Mouse (Mus musculus) CH12.LX (cell line): ENCODE results near the gene Rab5if. TPM values are rescaled to one million over a fixed set of nuclear protein-coding genes. Genes with fewer than 3 reads are reported as not detected.

Experiments
- DNase-seq: peaks from one replicate; pipeline ENCODE4 v3.0.0-alpha.2; 2013; ENCODE audit errors: extremely low read depth
- H3K27ac ChIP-seq: 2 replicates; pipeline ENCODE4 v1.5.1; 2012; ENCODE audit warnings: low read depth, mild to moderate bottlenecking, control low read depth, moderate library complexity; ENCODE audit not compliant: insufficient read depth
- H3K27me3 ChIP-seq: replicated peaks from 2 replicates; pipeline ENCODE3; 2012; ENCODE audit warnings: inconsistent platforms
- H3K36me3 ChIP-seq, 2 experiments: replicated peaks in 1 of 2; 2 replicates each; pipeline versions ENCODE3 to v1.6.1; 2012; ENCODE audit warnings: inconsistent platforms in 1 of 2, low read length in 1 of 2, mild to moderate bottlenecking in 1 of 2, mixed read lengths in 1 of 2, moderate library complexity in 1 of 2; ENCODE audit not compliant: control insufficient read depth in 1 of 2, insufficient read depth in 1 of 2
- H3K4me1 ChIP-seq, 2 experiments: 2 replicates each; pipeline ENCODE4 v1.6.1; 2012; ENCODE audit warnings: inconsistent platforms in 1 of 2, moderate library complexity in 1 of 2; ENCODE audit not compliant: insufficient read depth in 2 of 2, control insufficient read depth in 1 of 2
- H3K4me2 ChIP-seq: 2 replicates; pipeline ENCODE4 v1.6.1; 2012; ENCODE audit warnings: low read depth, mild to moderate bottlenecking, control low read depth; ENCODE audit not compliant: poor library complexity, insufficient read depth, severe bottlenecking
- H3K4me3 ChIP-seq, 3 experiments: fragments of 150-350 bp in 1 of 3; sonication (generic) in 1 of 3; replicated peaks in 1 of 3; 2 replicates each; pipeline versions ENCODE3 to v1.5.1; 2011 to 2012; ENCODE audit warnings: low read depth in 2 of 3, low read length in 2 of 3, mild to moderate bottlenecking in 2 of 3, moderate library complexity in 2 of 3, control low read depth in 1 of 3, improper control_type of control experiment in 1 of 3, inconsistent platforms in 1 of 3, mixed read lengths in 1 of 3; ENCODE audit not compliant: poor library complexity in 1 of 3
- H3K79me2 ChIP-seq: replicated peaks from 2 replicates; pipeline ENCODE4 v1.6.1; 2012; ENCODE audit warnings: mild to moderate bottlenecking, moderate library complexity; ENCODE audit not compliant: control insufficient read depth, poor library complexity, insufficient read depth, severe bottlenecking; ENCODE audit errors: extremely low read depth
- H3K9ac ChIP-seq: 2 replicates; pipeline ENCODE4 v1.6.1; 2012; ENCODE audit warnings: low read depth, mild to moderate bottlenecking, control low read depth, moderate library complexity; ENCODE audit not compliant: insufficient read depth
- H3K9me3 ChIP-seq: replicated peaks from 2 replicates; pipeline ENCODE3; 2012; ENCODE audit warnings: low read length, inconsistent platforms, mixed read lengths
- CTCF ChIP-seq, 2 experiments: IDR thresholded peaks in 1 of 2; conservative IDR thresholded peaks in 1 of 2; 2 replicates each; pipeline ENCODE4 v1.5.1; 2011 to 2012; ENCODE audit warnings: low read depth in 2 of 2, low read length in 2 of 2, improper control_type of control experiment in 1 of 2, inconsistent platforms in 1 of 2, mild to moderate bottlenecking in 1 of 2, moderate library complexity in 1 of 2
- E2F4 ChIP-seq: IDR thresholded peaks from 2 replicates; pipeline ENCODE4 v1.6.1; 2011; ENCODE audit warnings: low read depth, low read length, improper control_type of control experiment; ENCODE audit not compliant: insufficient replicate concordance
- EP300 ChIP-seq: IDR thresholded peaks from 2 replicates; pipeline ENCODE4 v1.6.1; 2011; ENCODE audit warnings: low read length, improper control_type of control experiment
- GABPA ChIP-seq: IDR thresholded peaks from 2 replicates; pipeline ENCODE4 v1.6.1; 2012; ENCODE audit warnings: low read depth, low read length, improper control_type of control experiment, inconsistent platforms; ENCODE audit not compliant: insufficient replicate concordance
- HCFC1 ChIP-seq: IDR thresholded peaks from 2 replicates; pipeline ENCODE4 v1.6.1; 2012; ENCODE audit warnings: low read depth, mild to moderate bottlenecking, inconsistent platforms, low read length, improper control_type of control experiment
- JUN ChIP-seq: IDR thresholded peaks from 2 replicates; pipeline ENCODE4 v1.6.1; 2011; ENCODE audit warnings: low read depth, mild to moderate bottlenecking, low read length, improper control_type of control experiment, moderate library complexity; ENCODE audit not compliant: insufficient read depth
- JUND ChIP-seq: conservative IDR thresholded peaks from 2 replicates; pipeline ENCODE4 v1.6.1; 2011; ENCODE audit warnings: low read depth, low read length, improper control_type of control experiment
- KAT2A ChIP-seq: IDR thresholded peaks from 2 replicates; pipeline ENCODE4 v1.6.1; 2012; ENCODE audit warnings: low read length, improper control_type of control experiment, inconsistent platforms; ENCODE audit not compliant: insufficient replicate concordance
- MAZ ChIP-seq: IDR thresholded peaks from 2 replicates; pipeline ENCODE4 v1.6.1; 2012; ENCODE audit warnings: low read depth, mild to moderate bottlenecking, inconsistent platforms, low read length, improper control_type of control experiment, moderate library complexity
- MEF2A ChIP-seq: IDR thresholded peaks from 2 replicates; pipeline ENCODE4 v1.6.1; 2014; ENCODE audit warnings: low read depth, mild to moderate bottlenecking, inconsistent platforms, low read length, improper control_type of control experiment, borderline replicate concordance
- NELFE ChIP-seq: IDR thresholded peaks from 2 replicates; pipeline ENCODE4 v1.6.1; 2011; ENCODE audit warnings: low read depth, low read length, improper control_type of control experiment
- NRF1 ChIP-seq: IDR thresholded peaks from 2 replicates; pipeline ENCODE4 v1.6.1; 2014; ENCODE audit warnings: low read depth, mild to moderate bottlenecking, inconsistent platforms, low read length, improper control_type of control experiment, moderate library complexity
- PAX5 ChIP-seq: IDR thresholded peaks from 2 replicates; pipeline ENCODE4 v1.6.1; 2012; ENCODE audit warnings: low read length, inconsistent platforms, mixed read lengths
- TCF12 ChIP-seq: IDR thresholded peaks from 2 replicates; pipeline ENCODE4 v1.6.1; 2014; ENCODE audit warnings: low read depth, mild to moderate bottlenecking, inconsistent platforms, low read length, improper control_type of control experiment
- UBTF ChIP-seq: IDR thresholded peaks from 2 replicates; pipeline ENCODE4 v1.6.1; 2012; ENCODE audit warnings: low read depth, mild to moderate bottlenecking, inconsistent platforms, low read length, improper control_type of control experiment, moderate library complexity
- ZNF384 ChIP-seq: IDR thresholded peaks from 2 replicates; pipeline ENCODE4 v1.6.1; 2012; ENCODE audit warnings: low read depth, low read length, improper control_type of control experiment, inconsistent platforms
- dilution Hi-C: fragments of 300-500 bp; cut with MboI; formaldehyde crosslinking; loops from 2 replicates; pipeline ENCODE4 v1.14.3; 2020; ENCODE audit warnings: low sequenced_read_pairs; ENCODE audit not compliant: extremely low pct_unique_long_range_greater_than_20kb, extremely low pct_ligation_motif_present
- in situ Hi-C: fragments of 300-500 bp; cut with MboI; formaldehyde crosslinking; loops from 3 replicates; pipeline ENCODE4 v1.14.3; 2019; ENCODE audit warnings: low sequenced_read_pairs, low pct_ligation_motif_present, low pct_unique_long_range_greater_than_20kb, mixed read lengths
- polyA plus RNA-seq: library from polyadenylated mRNA; unstranded; fragments of >175 nt; gene quantifications from 2 replicates; pipeline ENCODE4 v1.2.1, GENCODE M21; 2012; ENCODE audit warnings: low read depth; ENCODE audit not compliant: insufficient read length
- total RNA-seq, 2 experiments: library from RNA; depleted of rRNA; stranded (reverse); fragments of 300-350 nt in 1 of 2; fragments of >200 nt in 1 of 2; gene quantifications; 2 replicates each; pipeline ENCODE4 v1.2.3; 2012 to 2014

Rab5if gene
- total and polyA plus RNA-seq, 3 experiments, result 111 to 205 (median 186) TPM

DNA sequence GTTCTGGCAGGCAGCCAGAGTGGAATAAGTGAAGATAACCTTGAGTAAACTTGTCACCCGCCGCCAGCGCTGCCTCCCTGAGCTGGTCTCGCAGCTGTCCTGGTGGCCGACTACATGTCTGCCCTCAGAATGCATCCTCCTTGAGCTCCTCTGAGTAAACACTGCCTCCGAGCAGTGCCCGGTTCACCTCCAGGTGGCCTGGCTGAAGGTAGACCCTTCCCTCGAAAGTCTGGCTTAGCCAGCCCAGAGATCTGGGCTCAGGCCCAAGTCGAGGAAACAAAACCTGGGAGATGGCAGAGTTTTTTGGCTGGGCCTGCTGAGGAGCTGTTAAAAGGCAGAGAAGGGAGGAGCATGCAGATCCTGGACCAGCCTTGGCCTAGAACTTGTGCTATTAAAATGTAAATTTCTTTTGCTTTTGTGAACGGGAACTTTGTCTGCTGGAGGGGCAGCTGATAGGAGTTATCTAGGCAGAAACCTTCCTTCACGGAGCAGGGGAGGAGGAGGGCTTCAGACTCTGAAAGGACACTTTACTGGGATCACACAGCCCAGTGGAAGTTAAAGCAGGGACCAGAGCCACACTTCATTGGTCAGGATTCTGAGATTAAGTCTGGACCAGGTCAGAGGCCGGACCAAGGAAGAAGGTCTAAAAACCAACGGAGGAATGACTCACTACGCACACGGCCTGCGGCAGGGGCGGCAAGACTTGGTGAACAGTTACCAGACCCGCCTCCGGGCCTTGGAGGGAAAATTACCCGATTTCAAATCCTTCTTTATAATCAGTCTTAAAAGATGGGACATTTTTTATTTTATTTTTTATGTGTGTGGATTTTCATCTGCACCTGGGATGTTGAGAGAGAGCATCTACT is 20.9 kb upstream of the Rab5if start:
- peaks cover 18% of the 10 kb centered on the region; the same call in 1 of the 2 replicates for H3K79me2 ChIP-seq
- H3K9ac ChIP-seq, result peak overlapping the region; percentile 65; the same call in 1 of the 2 replicates
- peak overlapping the region; percentile 55 for H3K4me2 ChIP-seq
- dilution Hi-C loops (no loop called here), in situ Hi-C loops (no loop called here)
- H3K36me3 ChIP-seq, result peaks cover 2 to 40% of the 10 kb centered on the region in 2 experiments
- TF ChIP-seq MEF2A (0 out of 2 replicates have a peak, but pooled peaks have one; percentile 13), UBTF (no peak)
- H3K4me1 ChIP-seq, result peaks cover 4 to 40% of the 10 kb centered on the region in 2 experiments
- DNase-seq, result no peak
- no peaks in the 10 kb centered on the region for H3K9me3 ChIP-seq
- no peaks in the 10 kb centered on the region for H3K27me3 ChIP-seq
- H3K4me3 ChIP-seq, result peak overlapping the region; percentile 61 to 80 (median 79)
- H3K27ac ChIP-seq, result no peak overlapping the region

DNA sequence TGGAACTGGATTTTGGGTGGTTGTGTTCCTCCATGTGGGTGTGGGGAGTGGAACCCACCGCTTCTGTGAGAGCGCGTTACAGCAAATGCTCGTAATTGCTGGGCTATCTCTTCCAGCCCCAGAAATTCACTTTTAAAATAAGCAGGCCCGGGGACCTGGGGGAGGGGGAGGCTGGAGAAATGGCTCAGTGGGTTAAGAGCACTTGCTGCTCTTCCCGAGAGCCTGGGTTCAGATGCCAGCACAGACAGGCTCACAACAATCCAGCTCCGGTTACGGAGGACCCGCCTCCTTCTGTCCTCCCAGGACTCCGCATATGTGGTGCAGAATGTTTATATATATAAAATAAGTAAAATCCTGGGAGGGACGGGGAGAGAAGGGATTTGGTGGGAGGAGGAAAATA is 20.2 kb upstream of the Rab5if start:
- no peaks in the 10 kb centered on the region for H3K9me3 ChIP-seq
- H3K9ac ChIP-seq, result no peak overlapping the region
- peak overlapping the region; percentile 55; the same call in 1 of the 2 replicates for H3K4me2 ChIP-seq
- H3K36me3 ChIP-seq, result peaks cover 6 to 45% of the 10 kb centered on the region in 2 experiments
- no peak overlapping the region for H3K4me3 ChIP-seq
- no peak overlapping the region for H3K27ac ChIP-seq
- TF ChIP-seq NRF1 (no peak), CTCF (conservative IDR thresholded peaks at IDR 0.05 in 1 of 2, IDR thresholded peaks at IDR 0.05 in 1 of 2; ENCODE audit: low read depth in 2 of 2, low read length in 2 of 2) (no peak), E2F4 (no peak), TCF12 (no peak)
- H3K79me2 ChIP-seq, result peaks cover 18% of the 10 kb centered on the region; the same call in 1 of the 2 replicates
- DNase-seq, result no peak
- dilution Hi-C loops (no loop called here), in situ Hi-C loops (no loop called here)
- H3K4me1 ChIP-seq, result peaks cover 4 to 40% of the 10 kb centered on the region in 2 experiments
- no peaks in the 10 kb centered on the region for H3K27me3 ChIP-seq

- Histone ChIP-seq H3K27me3 (no peaks in the 10 kb centered on the region), H3K9ac (no peak overlapping the region), H3K4me3 (no peak overlapping the region), H3K4me2 (no peak overlapping the region), H3K4me1 (peaks cover 4 to 40% of the 10 kb centered on the region in 2 experiments), H3K79me2 (peaks cover 18% of the 10 kb centered on the region; the same call in 1 of the 2 replicates), H3K9me3 (no peaks in the 10 kb centered on the region), H3K36me3 (peaks cover 6 to 51% of the 10 kb centered on the region in 2 experiments), H3K27ac (no peak overlapping the region)
- in situ Hi-C loops, result no loop called here
- TF ChIP-seq GABPA, result no peak
- no peak for TF ChIP-seq MAZ
- TF ChIP-seq EP300, result no peak
- no peak for TF ChIP-seq NELFE
- no peak for TF ChIP-seq E2F4
- no peak for TF ChIP-seq ZNF384
- TF ChIP-seq PAX5, result no peak
- TF ChIP-seq JUND, result no peak
- no peak for TF ChIP-seq KAT2A
- no peak for TF ChIP-seq JUN
- TF ChIP-seq HCFC1, result no peak
- dilution Hi-C loops, result no loop called here
- DNase-seq, result no peak
Measured at GRCm38 (mm10) chr2:156843331-156843730, 19.6 kb upstream of the Rab5if start.
